Mouse (Mus musculus): ENCODE measurements around the gene Zfp219.

DNA sequence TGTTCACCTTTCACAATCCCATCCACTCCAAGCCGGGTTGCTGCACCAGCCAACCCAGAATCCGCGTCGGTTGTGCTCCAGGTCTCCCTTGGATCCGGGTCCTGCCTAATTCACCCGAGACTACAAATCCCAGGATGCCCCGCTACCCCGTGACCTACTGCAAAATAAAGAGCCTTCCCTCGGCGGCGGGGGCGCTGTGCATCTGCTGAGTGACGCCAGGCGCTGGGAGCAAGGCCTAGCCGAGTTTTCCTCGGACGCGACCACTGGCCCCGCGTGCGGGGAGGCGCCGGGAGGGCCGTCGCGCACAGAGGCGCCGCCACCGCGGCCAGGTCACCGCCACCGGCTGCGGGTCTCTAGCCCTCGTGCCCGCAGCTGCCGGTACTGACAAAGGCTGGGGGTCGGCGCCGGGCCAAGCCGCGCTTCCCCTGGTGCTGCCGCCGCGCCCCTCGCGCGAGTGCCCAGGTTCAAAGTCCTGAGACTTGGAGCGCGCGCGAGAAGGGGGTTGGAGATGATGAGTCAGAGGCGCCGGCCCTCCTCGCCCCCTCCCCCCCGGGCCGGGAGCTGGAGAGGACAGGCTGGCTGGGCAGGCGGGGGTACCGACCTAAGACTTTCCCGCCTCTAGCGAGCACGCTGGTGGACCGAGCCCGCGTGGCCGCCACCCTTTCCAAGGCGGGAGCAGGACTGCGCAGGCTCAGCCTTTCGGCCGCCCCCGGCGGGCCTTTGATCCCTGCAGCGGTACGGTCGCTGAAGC is 768 bp downstream of the Zfp219 start:
- peak; percentile 73 for TF ChIP-seq POLR2A (IDR thresholded peaks at IDR 0.05; ENCODE audit: insufficient read length, low read depth)
- TF ChIP-seq CEBPB (IDR thresholded peaks at IDR 0.05; ENCODE audit: insufficient read depth, poor library complexity, severe bottlenecking) = no peak
- TF ChIP-seq USF1 (IDR thresholded peaks at IDR 0.05; ENCODE audit: low read depth) = peak; percentile 91
- no peak for TF ChIP-seq MAX (IDR thresholded peaks at IDR 0.05; ENCODE audit: low read depth)
